Mouse (Mus musculus) thymus, adult 2 months (tissue): ENCODE measurements around the gene Serpina3f.

ENCODE experiments used
- CTCF ChIP-seq: fragments of 200-500 bp; IDR thresholded peaks from 2 replicates; pipeline ENCODE4 v1.5.1; 2012; ENCODE audit warnings: mild to moderate bottlenecking, control low read depth, low read length, moderate library complexity, borderline replicate concordance; ENCODE audit not compliant: control insufficient read depth, poor library complexity, insufficient read depth; ENCODE audit errors: extremely low read depth
- POLR2A ChIP-seq: fragments of 200-500 bp; IDR thresholded peaks from 2 replicates; pipeline ENCODE4 v1.6.1; 2012; ENCODE audit warnings: mild to moderate bottlenecking, low read length, control low read depth, moderate library complexity; ENCODE audit not compliant: control insufficient read depth, poor library complexity, insufficient read depth; ENCODE audit errors: extremely low read depth

- TF ChIP-seq POLR2A (no peak), CTCF (no peak)
These were observed 4.5 kb upstream of the Serpina3f start for GRCm38 (mm10) chr12:104209802-104210201.
